Mouse (Mus musculus): Measurements from ENCODE around the gene Xylt2.

The Xylt2 gene

DNA sequence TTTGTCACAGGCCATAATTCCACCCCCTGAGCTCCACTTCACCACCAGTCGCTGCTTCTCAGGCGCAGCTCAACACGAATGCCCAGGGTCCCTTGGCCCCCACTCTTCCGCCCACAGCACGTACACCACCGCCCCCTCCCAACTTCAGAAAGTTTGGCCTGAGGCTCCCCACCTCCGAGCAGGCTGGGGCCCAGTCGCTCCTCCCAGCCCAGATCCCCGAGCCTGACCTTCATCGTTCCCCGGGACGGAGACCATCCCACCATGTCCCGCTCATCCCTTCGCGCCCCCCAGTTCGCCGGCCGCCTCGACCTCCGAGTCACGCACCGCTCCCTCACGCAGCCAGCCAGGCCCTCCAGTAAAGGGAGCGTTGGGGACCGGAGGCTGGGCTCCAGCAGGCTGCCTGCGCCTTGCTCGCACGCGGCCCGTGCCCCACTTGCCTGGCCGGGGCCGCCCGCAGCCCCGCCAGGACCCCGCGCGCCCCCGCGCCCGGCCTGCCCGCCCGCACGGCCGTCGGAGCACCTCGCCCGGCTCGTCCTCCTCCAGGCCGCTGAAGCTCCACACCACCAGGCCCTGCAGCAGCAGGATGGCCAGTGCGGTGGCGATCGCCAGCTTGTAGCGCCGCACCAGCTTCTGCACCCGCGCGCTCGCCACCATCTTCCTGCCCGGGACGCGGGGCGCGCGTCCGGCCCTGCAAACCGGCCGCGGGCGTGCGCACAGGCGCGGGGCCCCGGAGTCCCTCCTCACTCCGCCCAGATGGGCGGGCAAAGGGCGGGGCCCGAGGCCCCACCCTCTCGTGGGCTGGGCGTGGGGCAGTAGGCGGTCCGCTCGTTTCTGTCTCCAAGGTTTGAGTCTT, at the start of gene Xylt2:
Gene Xylt2, minus strand, starts transcription at position 762 of the 853 bp plus-strand sequence.
- ChIA-PET CTCF (interaction anchor here (0.6 to 1.5 kb wide), 9 partner anchors 20 to 265 kb away, joined by 3 to 6 read pairs (median 3); partner anchors contain the start of gene Lrrc59 (in 1 of the 4)), POLR2A (interaction anchor here (0.6 to 4.0 kb wide), 26 partner anchors 10 to 630 kb away, joined by 3 to 27 read pairs (median 4); partner anchors contain the start of genes Eme1 (in 3 of the 4), Mrpl27 (in 3 of the 4), Lrrc59 (in 1 of the 4) and Ppp1r9b (in 1 of the 4))

GRCm38 (mm10) chr11:94719216-94719615, 41.9 kb upstream of the Xylt2 start:
- ChIA-PET POLR2A (interaction anchor here in 2 of 4 experiments (0.6 to 1.3 kb wide), 4 partner anchors 8 to 508 kb away, joined by 3 read pairs; partner anchors contain the start of gene Tob1 (in 1 of the 2)), CTCF (interaction anchor here in 3 of 4 experiments (0.6 to 4.3 kb wide), 4 partner anchors 11 to 524 kb away, joined by 4 to 33 read pairs (median 13); no protein-coding TSS in a partner anchor)

- POLR2A ChIA-PET, result interaction anchor here in 1 of 4 experiments (0.6 to 1.3 kb wide), 4 partner anchors 9 to 507 kb away, joined by 3 read pairs; partner anchors contain the start of gene Tob1
- CTCF ChIA-PET, result interaction anchor here in 3 of 4 experiments (0.6 to 4.3 kb wide), 5 partner anchors 12 to 30 kb away, joined by 4 to 33 read pairs (median 8); no protein-coding TSS in a partner anchor
Observed at GRCm38 (mm10) chr11:94718113-94718909, 41.0 kb upstream of the Xylt2 start.

DNA sequence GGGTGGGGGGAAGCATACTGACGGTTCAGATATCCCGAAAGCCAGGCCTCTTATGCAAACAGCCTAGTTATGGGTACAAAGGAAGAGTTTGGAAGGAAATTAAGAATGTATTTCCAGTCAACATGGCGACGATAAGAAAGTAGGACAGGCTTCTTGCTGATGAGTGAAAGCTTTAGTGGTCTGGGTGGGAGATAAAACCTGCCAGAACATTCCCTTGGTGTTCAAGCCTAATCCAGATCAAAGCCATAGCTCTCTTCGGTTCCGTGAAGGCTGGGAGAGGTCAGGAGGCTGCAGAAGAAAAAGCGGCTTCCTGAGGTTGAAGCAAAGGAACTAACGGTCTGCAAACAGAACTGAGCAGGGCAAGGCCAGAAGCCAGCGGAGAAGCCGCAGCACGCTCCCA, 39.9 kb upstream of the Xylt2 start:
- CTCF ChIA-PET, result interaction anchor here (0.5 to 4.3 kb wide), 22 partner anchors 9 to 290 kb away, joined by 3 to 33 read pairs (median 4); partner anchors contain the start of gene Lrrc59 (in 1 of the 4)
- POLR2A ChIA-PET, result interaction anchor here in 3 of 4 experiments (0.6 to 1.4 kb wide), 6 partner anchors 12 to 479 kb away, joined by 3 to 6 read pairs (median 3); no protein-coding TSS in a partner anchor

DNA sequence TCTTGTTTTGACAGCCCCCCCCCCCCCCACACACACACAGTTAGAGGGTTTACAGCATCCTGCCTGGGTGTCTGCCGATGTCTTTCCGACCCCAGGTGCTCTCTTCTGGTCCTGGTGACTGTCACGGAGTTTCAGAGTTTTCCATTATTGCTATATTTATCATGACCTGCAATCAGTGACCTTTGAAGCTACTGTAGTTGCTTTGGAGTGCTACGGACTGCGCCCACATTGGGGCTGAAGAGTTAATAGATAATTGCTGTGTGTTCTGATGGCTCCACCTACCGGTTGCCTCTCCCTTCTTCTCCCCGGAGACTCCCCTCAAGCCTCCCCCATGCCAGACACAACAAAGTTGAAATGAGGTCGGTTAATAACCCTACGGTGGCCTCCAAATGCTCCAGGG, 39.4 kb upstream of the Xylt2 start:
- CTCF ChIA-PET, result interaction anchor here (0.5 to 4.3 kb wide), 29 partner anchors 9 to 754 kb away, joined by 3 to 33 read pairs (median 4); partner anchors contain the start of gene Lrrc59 (in 1 of the 4)
- POLR2A ChIA-PET, result interaction anchor here (0.6 to 1.4 kb wide), 11 partner anchors 12 to 479 kb away, joined by 3 to 6 read pairs (median 3); no protein-coding TSS in a partner anchor

GRCm38 (mm10) chr11:94715622-94716021, 38.3 kb upstream of the Xylt2 start:
- CTCF ChIA-PET, result interaction anchor here in 2 of 4 experiments (0.6 to 1.7 kb wide), 2 partner anchors 11 to 134 kb away, joined by 4 to 6 read pairs; no protein-coding TSS in a partner anchor
- POLR2A ChIA-PET, result interaction anchor here in 2 of 4 experiments (0.7 kb wide), 2 partner anchors 229 to 351 kb away, joined by 5 to 11 read pairs; no protein-coding TSS in a partner anchor

DNA sequence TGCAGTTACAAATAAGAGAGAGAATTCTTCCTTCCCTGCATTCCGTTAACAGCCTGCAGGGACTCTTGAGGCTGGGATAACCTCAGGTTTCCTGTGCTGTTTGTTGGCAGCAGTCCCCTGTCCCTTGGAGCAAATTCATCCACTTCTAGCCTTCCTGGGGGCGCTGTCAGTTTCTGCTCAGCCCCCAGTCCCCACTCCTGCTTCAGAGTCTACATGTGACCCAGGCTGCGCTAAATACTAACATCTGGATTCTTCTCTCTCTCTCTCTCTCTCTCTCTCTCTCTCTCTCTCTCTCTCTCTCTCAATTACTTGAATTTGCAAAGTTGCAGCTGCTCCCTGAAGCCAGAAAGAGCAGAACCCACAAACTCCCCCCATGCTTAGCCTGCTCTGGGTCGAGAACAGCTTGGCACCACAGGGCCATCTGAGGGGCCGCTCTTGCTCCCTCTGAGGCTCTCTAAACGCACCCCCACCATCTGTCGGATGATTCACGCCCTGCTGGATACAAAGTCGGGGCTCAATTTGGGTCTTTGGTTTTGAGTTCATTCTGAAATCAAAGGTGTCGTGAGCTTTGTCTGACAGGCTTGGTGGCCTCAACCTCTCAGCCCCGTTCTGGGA, 36.0 kb upstream of the Xylt2 start:
- POLR2A ChIA-PET, result interaction anchor here in 1 of 4 experiments (0.6 kb wide), 1 partner anchor 220 kb away, joined by 5 read pairs; no protein-coding TSS in a partner anchor
- CTCF ChIA-PET, result interaction anchor here in 3 of 4 experiments (0.5 to 2.1 kb wide), 6 partner anchors 11 to 153 kb away, joined by 3 to 14 read pairs (median 4); no protein-coding TSS in a partner anchor

DNA sequence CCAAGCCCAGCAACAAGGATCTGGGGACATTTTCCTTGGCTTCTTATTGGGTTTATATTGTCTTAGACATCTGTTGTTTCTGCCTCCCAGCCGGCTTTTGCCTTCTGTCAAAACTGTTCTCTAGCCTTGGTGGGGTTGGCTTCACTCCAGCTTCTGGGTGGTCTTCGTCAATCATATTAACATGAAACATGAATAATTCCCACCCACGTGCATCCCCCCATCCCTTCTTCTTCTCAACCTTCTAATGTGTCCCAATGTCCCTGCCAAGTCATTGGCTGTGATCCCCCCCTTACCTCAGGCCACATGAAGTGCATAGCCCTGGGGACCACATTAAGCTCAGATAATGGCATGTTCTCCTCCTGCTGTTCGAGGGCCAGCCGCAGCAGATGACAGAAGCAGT, 27.2 kb upstream of the Xylt2 start, which contains the start of gene Gm11541:
Gene Gm11541, minus strand, starts transcription at position 28 of the 400 bp plus-strand sequence.
- ChIA-PET POLR2A (interaction anchor here in 1 of 4 experiments (0.6 to 1.3 kb wide), 3 partner anchors 9 to 190 kb away, joined by 3 read pairs; no protein-coding TSS in a partner anchor), CTCF (interaction anchor here in 3 of 4 experiments (0.9 to 2.6 kb wide), 3 partner anchors 25 to 26 kb away, joined by 6 to 11 read pairs (median 10); no protein-coding TSS in a partner anchor)

DNA sequence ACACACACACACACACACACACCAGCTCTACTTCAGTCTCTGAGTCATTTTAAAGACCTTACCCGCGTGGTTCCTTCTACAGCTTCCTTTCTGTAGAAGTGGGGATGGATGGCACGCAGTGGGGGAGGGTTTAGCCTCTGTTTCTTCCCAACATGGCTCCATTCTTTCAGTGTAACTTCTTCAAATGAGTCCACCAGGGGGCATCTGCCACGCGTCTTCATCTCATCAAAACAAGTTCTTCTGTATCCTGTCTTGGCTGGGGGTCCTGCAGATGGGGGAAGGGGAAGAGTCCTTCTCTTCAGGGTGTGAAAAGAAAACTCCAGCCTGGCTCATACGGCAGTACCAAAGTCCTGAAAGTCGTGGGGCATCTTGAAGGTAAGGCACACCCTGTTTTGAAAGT, 26.7 kb upstream of the Xylt2 start:
- ChIA-PET CTCF (interaction anchor here (0.6 to 2.6 kb wide), 9 partner anchors 26 to 1035 kb away, joined by 3 to 16 read pairs (median 6); partner anchors contain the start of gene Ankrd40 (in 1 of the 4)), POLR2A (interaction anchor here in 1 of 4 experiments (0.6 to 0.8 kb wide), 4 partner anchors 8 to 190 kb away, joined by 3 read pairs; no protein-coding TSS in a partner anchor)

DNA sequence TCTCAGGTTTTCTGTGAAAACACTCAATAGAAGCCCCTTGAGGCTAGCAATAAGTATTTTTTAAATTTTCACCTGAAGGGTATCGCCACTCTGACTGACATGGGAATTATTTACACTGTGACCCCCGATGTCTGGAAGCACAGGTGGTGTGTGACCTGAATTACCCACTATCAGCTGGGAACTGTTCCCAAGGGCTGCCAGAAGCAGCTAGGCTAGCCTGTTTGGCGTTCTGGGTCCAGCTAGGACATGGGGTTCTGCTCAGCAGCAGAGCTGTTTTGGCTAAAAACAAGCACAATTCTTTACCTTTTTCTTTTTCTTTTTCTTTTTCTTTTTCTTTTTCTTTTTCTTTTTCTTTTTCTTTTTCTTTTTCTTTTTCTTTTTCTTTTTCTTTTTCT, 24.9 kb upstream of the Xylt2 start:
- ChIA-PET POLR2A (interaction anchor here in 1 of 4 experiments (0.7 kb wide), 1 partner anchor 706 kb away, joined by 3 read pairs; no protein-coding TSS in a partner anchor), CTCF (interaction anchor here in 2 of 4 experiments (0.7 to 1.7 kb wide), 3 partner anchors 49 to 409 kb away, joined by 3 to 14 read pairs (median 13); partner anchors contain the start of genes Eme1 (in 1 of the 2) and Mrpl27 (in 1 of the 2))

DNA sequence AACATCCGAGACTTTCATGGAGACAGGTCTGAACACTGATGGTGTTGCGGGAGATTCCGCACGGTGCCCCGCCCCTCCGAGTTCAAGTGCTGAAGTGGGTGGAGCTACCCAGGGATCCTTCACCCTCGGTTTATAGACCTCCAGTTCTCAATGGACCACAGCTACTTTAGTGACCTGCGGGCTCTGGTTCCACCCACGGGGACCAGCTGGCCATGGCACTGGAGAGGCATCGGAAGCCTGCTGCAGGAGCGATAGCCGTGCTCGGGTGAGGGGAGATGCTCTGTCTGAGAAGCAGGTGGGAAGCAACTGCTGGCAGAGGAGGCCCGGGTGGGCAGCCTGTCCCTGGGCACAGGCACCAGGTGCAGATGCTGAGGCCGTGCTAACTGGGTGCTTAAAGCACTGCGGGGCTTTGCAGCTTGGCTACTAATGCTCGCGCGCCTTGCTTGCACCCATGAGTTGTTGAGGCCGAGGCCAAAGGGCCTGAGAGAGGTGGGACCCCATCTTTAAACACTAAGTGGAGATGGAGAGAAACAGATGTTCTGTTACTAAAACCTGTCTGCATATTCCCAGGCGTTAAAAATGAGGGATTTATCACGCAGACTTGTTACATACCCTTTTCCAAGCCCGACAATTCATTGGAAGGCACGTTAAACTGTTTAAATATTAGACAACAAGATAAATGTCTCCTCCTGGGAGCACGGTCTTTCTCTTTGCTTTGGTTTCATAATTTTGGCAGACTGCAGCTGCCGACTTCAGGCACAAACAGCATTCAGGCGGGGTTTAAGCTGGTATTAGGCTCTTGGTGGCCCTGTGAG, 24.3 kb upstream of the Xylt2 start:
- ChIA-PET POLR2A (interaction anchor here in 3 of 4 experiments (0.7 to 2.5 kb wide), 5 partner anchors 10 to 706 kb away, joined by 3 to 5 read pairs (median 4); partner anchors contain the start of genes Lrrc59 (in 1 of the 3) and Xylt2 (in 1 of the 3)), CTCF (interaction anchor here (0.6 to 2.5 kb wide), 8 partner anchors 9 to 408 kb away, joined by 3 to 31 read pairs (median 5); partner anchors contain the start of genes Eme1 (in 1 of the 4) and Mrpl27 (in 1 of the 4))

GRCm38 (mm10) chr11:94699399-94699798, 22.1 kb upstream of the Xylt2 start:
- POLR2A ChIA-PET, result interaction anchor here in 3 of 4 experiments (0.6 to 2.5 kb wide), 6 partner anchors 8 to 913 kb away, joined by 3 to 5 read pairs (median 4); no protein-coding TSS in a partner anchor
- CTCF ChIA-PET, result interaction anchor here in 2 of 4 experiments (1.0 to 2.5 kb wide), 6 partner anchors 17 to 139 kb away, joined by 3 to 31 read pairs (median 4); no protein-coding TSS in a partner anchor

GRCm38 (mm10) chr11:94697703-94698464, 20.6 kb upstream of the Xylt2 start:
- CTCF ChIA-PET, result interaction anchor here (0.6 to 2.6 kb wide), 34 partner anchors 10 to 293 kb away, joined by 3 to 28 read pairs (median 5); partner anchors contain the start of genes Lrrc59 (in 2 of the 4), Ppp1r9b (in 1 of the 4) and Xylt2 (in 1 of the 4)
- POLR2A ChIA-PET, result interaction anchor here (0.6 to 1.5 kb wide), 15 partner anchors 12 to 730 kb away, joined by 3 to 7 read pairs (median 3); partner anchors contain the start of genes Chad (in 1 of the 4), Eme1 (in 1 of the 4), Gm20390 (in 1 of the 4) and Lrrc59 (in 1 of the 4)

- CTCF ChIA-PET, result interaction anchor here (0.6 to 2.6 kb wide), 33 partner anchors 9 to 294 kb away, joined by 3 to 28 read pairs (median 5); partner anchors contain the start of genes Lrrc59 (in 2 of the 4), Ppp1r9b (in 1 of the 4) and Xylt2 (in 1 of the 4)
- POLR2A ChIA-PET, result interaction anchor here in 3 of 4 experiments (0.6 to 1.5 kb wide), 9 partner anchors 13 to 729 kb away, joined by 3 to 4 read pairs (median 3); partner anchors contain the start of genes Gm20390 (in 1 of the 3), Lrrc59 (in 1 of the 3), Nme1 (in 1 of the 3) and Tob1 (in 1 of the 3)
Observed at GRCm38 (mm10) chr11:94697140-94697539, 19.8 kb upstream of the Xylt2 start.

Data from embryonic stem cell, embryonic (primary cell).